Mouse (Mus musculus): ENCODE results near the gene Gm45618. TPM values are rescaled to one million over a fixed set of nuclear protein-coding genes. Genes with fewer than 3 reads are reported as not detected.

The Gm45618 gene
- total and polyA plus RNA-seq, 3 experiments: not detected

DNA sequence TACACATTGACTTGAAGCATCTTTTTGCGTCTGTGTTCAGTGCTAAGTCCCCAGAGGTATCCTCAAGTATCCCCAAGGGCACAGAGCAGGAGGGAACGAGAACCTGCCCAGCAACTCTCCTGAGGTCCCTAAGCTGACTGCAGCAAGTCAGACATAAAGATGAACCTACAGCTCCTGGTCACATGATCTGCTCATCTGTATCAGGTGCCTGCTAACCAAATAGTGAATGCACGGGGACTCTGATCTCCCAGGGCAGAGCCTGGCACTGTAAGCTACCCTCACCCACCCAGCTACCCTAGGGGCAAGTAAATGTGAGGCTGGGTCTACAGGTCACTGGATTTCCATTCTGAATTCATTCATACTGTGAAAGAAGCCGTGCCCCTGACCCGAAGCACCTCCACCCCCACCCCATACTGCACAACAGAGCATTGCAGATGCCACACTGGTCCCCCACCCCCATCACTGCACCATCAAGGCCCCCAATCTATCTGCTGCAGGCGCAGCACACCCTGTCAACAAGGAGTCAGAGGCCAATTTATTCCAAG lies 26.8 kb downstream of the Gm45618 start:
- no peak overlapping the region for H3K9ac ChIP-seq (ENCODE audit: control insufficient read depth, low read depth, low read length, poor library complexity, severe bottlenecking)
- H3K4me1 ChIP-seq (ENCODE audit: control insufficient read depth in 1 of 2, insufficient read depth in 2 of 2, low read length in 2 of 2): peaks cover 0 to 11% of the 10 kb centered on the region in 2 experiments; a peak in 1 of 4 replicates
- no peak for DNase-seq (ENCODE audit: low read depth, low spot score)
- H3K27me3 ChIP-seq (ENCODE audit: control insufficient read depth in 1 of 2, insufficient read depth in 2 of 2, low read length in 2 of 2): peaks cover 5 to 15% of the 10 kb centered on the region in 2 experiments
- H3K27ac ChIP-seq (ENCODE audit: control insufficient read depth, low read depth, low read length): no peak overlapping the region
- no peaks in the 10 kb centered on the region; a peak in 1 of 4 replicates for H3K36me3 ChIP-seq (ENCODE audit: control insufficient read depth in 1 of 2, insufficient read depth in 2 of 2, low read length in 2 of 2)
- H3K4me3 ChIP-seq (ENCODE audit: control insufficient read depth in 1 of 2, insufficient read depth in 1 of 2, low read depth in 2 of 2, low read length in 2 of 2): no peak overlapping the region
- no peaks in the 10 kb centered on the region for H3K9me3 ChIP-seq (replicated peaks; ENCODE audit: insufficient read depth, low read length)
- peak; percentile 42; the same call in 1 of the 2 replicates for TF ChIP-seq USF1 (IDR thresholded peaks at IDR 0.05; ENCODE audit: low read depth, low read length)
- no peak for TF ChIP-seq KAT2A (conservative IDR thresholded peaks at IDR 0.05; ENCODE audit: low read depth, low read length)
- H3K79me2 ChIP-seq (ENCODE audit: control insufficient read depth, insufficient read depth, low read length, poor library complexity): no peaks in the 10 kb centered on the region

DNA sequence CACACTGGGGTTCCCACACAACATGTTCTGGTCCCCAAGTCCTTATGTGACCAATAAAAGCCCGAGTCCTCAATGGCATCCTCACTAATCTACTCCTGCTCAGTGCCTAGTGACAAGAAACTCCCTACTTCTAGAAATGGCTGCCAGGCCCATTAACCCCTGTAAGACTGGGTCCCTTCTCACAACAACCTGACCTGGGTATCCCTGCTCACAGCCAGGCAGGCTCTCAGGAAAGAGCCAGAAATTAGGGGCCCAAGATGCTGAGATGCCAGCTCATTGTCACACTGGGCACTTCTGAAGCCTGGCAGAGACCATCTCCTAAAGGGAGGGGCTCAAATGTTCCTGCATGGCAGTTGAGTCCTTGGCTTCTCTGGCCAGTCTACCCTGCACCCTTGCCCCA lies 27.5 kb downstream of the Gm45618 start:
- no peak overlapping the region for H3K9ac ChIP-seq (ENCODE audit: control insufficient read depth, low read depth, low read length, poor library complexity, severe bottlenecking)
- peaks cover 0 to 3% of the 10 kb centered on the region in 2 experiments; a peak in 2 of 4 replicates for H3K36me3 ChIP-seq (ENCODE audit: control insufficient read depth in 1 of 2, insufficient read depth in 2 of 2, low read length in 2 of 2)
- no peak for DNase-seq (ENCODE audit: low read depth, low spot score)
- peaks cover 5 to 15% of the 10 kb centered on the region in 2 experiments for H3K27me3 ChIP-seq (ENCODE audit: control insufficient read depth in 1 of 2, insufficient read depth in 2 of 2, low read length in 2 of 2)
- TF ChIP-seq MYB (IDR thresholded peaks at IDR 0.05; ENCODE audit: low read depth, low read length) (no peak), MAFK (IDR thresholded peaks at IDR 0.05; ENCODE audit: borderline replicate concordance, low read depth, low read length) (no peak), JUND (IDR thresholded peaks at IDR 0.05; ENCODE audit: low read depth, low read length) (no peak), ZMIZ1 (IDR thresholded peaks at IDR 0.05; ENCODE audit: low read depth, low read length) (no peak), ZC3H11A (IDR thresholded peaks at IDR 0.05; ENCODE audit: low read depth, low read length) (no peak), NRF1 (IDR thresholded peaks at IDR 0.05; ENCODE audit: insufficient read depth, low read depth, low read length, poor library complexity, severe bottlenecking) (no peak), MAX (IDR thresholded peaks at IDR 0.05; ENCODE audit: low read length) (no peak), KAT2A (conservative IDR thresholded peaks at IDR 0.05; ENCODE audit: low read depth, low read length) (no peak), UBTF (IDR thresholded peaks at IDR 0.05; ENCODE audit: borderline replicate concordance, insufficient read depth, low read depth, low read length) (no peak), TCF12 (IDR thresholded peaks at IDR 0.05; ENCODE audit: low read depth, low read length) (no peak), USF1 (IDR thresholded peaks at IDR 0.05; ENCODE audit: low read depth, low read length) (no peak), POLR2AphosphoS5 (IDR thresholded peaks at IDR 0.05; ENCODE audit: borderline replicate concordance, low read depth, low read length) (no peak), POLR2A (IDR thresholded peaks at IDR 0.05; ENCODE audit: control insufficient read depth in 1 of 2, insufficient read depth in 1 of 2, low read depth in 1 of 2, low read length in 2 of 2, poor library complexity in 1 of 2) (no peak), ZNF384 (IDR thresholded peaks at IDR 0.05; ENCODE audit: low read depth, low read length) (no peak), RCOR1 (IDR thresholded peaks at IDR 0.05; ENCODE audit: low read depth, low read length) (no peak)
- H3K9me3 ChIP-seq (replicated peaks; ENCODE audit: insufficient read depth, low read length): no peaks in the 10 kb centered on the region
- peaks cover 2 to 17% of the 10 kb centered on the region in 2 experiments for H3K4me1 ChIP-seq (ENCODE audit: control insufficient read depth in 1 of 2, insufficient read depth in 2 of 2, low read length in 2 of 2)
- no peak overlapping the region for H3K4me3 ChIP-seq (ENCODE audit: control insufficient read depth in 1 of 2, insufficient read depth in 1 of 2, low read depth in 2 of 2, low read length in 2 of 2)
- H3K27ac ChIP-seq (ENCODE audit: control insufficient read depth, low read depth, low read length): no peak overlapping the region
- H3K79me2 ChIP-seq (ENCODE audit: control insufficient read depth, insufficient read depth, low read length, poor library complexity): no peaks in the 10 kb centered on the region

Data from MEL (cell line).